Mouse (Mus musculus) lung, postnatal 14 days (tissue): ENCODE measurements at regions not wholly inside any gene's neighbourhood (a gene's known extent, or its start where the extent isn't known, plus 50 kb on each side); places are given as distances from the start of the nearest gene placed in this dataset.
A peak's percentile ranks its signal among the peaks of the same experiment; 100 is the strongest.

Source experiments
- DNase-seq: peaks from one replicate; pipeline ENCODE4 v3.0.0; 2021

GRCm38 (mm10) chr5:29870537-29870936 is 134.8 kb upstream of the Gm5129 start:
- no peak for DNase-seq

GRCm38 (mm10) chr5:29875451-29875850 is 137.5 kb upstream of the Il6 start:
- no peak for DNase-seq

- DNase-seq = no peak
Measured at GRCm38 (mm10) chr5:29887267-29887841, 125.6 kb upstream of the Il6 start.

DNA sequence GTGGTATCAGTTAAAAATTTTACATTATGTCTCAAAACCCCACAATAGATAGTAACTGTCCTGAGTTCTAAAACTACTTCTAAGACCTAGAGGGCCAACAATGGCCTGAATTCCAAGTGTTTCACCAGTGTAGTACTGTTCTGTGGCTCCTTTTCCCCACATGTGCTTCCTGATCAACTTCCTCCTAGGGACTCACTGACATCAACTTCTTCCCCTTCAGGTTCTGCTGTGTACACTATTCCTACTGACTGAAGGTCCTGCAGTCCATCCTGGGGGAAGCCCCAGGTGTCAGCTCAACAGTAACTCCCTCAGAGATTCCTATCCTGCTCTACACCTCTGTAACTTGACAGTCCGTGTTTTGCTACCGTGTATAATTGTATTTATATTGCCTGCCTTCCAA is 120.6 kb upstream of the Il6 start:
- no peak for DNase-seq

DNA sequence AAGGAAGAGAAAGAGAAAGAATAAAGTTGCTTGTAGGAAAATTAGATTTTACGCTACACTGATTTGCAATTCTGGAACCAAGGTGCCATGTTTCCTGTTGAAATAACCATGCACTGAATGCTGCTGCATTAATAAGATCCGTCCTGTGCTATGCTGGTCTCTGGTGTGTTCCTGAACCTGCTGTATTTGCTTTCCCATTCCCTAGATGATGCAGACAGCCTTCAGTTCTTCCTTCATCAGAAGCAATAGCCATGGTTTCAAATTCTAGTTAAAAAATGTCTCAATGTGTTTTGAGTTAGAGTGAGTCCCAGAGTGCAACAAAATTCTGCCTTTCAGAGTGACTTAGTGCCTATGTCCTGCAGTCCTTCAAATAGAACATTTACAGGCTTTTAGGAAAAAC is 120.1 kb upstream of the Il6 start:
- no peak for DNase-seq

DNA sequence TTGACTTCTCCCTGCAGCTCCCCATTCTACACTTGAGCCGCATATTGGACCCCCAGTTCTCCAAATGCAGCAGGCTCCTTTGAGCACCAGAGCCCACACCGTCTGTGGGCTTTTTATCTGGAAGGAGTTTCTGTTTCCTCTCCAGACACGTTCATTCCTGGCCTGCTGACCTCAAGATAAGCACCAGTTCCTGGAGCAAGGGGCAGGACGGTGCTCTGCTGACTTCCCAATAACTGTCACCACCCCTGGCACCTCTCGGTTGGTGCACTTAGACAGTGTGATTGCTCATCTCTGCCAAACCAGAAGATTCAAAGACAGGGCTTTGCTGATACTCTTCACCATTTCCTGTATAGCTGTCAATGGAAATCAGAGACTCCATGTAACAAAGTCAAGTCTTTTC is 119.1 kb upstream of the Il6 start:
- DNase-seq = no peak

DNA sequence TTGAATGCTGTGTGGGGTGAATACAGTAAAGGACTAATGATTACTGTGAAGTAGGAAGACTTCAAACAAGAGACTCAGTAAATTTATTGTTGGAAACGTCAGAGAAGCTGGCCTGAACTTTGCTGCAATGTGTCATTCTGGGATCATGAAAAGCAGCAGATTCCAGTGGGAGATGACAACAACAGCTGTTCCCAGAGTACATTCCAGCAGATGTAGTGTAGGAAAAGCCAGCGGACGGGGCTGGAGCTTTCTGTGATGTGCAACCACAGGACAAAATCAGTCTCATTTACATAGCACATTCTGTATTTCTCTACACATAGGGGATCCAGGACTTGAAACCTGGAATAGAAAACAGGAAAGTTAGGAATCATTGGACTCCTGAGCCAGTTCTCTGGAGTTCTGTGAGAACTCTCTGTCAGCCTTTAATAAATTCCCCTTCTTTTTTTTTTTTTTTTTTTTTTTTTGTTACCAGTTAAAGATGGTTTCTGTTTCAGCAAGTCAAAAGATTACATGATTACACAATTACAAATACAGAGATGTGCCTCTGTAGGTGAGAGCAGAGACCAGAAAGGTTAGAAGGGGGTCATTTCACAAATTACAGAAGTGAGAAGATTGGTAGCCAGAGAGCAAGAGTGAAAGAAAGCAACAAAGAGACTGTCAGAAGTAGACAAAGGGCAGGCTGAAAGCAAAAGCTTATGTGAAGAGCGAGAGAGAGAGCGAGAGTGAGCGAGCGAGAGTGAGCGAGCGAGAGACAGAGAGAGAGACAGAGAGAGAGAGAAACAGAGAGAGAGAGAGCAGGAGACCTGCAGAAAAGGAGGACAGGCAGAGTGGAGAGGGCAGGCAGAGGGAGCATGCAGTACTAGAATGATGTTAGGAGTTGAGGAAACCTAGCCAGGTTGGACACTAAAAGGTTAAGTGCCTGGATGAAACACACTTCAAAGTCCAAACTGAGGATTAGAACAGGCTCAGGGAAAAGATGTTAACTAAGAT is 118.0 kb upstream of the Il6 start:
- peak; percentile 18 for DNase-seq

DNA sequence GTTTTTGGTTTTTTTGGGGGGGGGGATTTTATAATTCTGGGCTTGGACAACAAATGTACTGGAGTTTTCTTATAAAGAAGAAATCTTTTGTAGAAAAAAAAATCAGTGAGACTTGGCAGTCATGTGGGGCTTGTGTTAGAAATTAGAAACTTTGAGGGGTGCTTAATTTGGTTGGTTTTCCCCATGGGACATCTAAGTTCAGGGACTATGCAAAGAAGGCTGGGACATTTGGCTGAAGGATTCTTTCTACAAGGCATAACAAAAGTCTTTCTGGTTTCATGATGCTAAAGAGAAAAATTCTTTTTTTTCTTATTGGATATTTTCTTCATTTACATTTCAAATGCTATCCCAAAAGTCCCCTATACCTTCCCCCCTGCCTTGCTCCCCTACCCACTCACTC is 115.3 kb upstream of the Il6 start:
- DNase-seq = no peak

DNA sequence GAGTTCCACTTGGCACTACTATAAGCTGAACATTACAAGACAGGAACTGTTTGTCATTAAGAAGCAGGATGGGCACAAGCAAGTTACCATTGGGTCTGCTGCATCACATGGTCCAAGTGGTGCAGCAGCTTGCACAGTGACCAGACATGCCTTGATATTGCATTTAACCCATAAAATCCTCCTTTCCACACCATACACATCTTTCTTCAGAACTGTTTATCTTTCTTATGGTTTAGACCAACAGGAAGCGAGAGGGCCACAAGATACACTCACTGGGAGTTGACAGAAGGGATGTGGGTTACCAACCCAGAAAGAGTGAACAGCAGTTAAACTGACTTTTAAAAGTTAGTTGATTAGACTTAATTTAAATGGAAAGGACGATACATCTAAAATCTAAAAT is 111.2 kb upstream of the Il6 start:
- DNase-seq = no peak

GRCm38 (mm10) chr5:29920295-29920694 is 92.6 kb upstream of the Il6 start:
- DNase-seq = no peak

- DNase-seq = no peak
Measured at GRCm38 (mm10) chr5:29925527-29925926, 87.4 kb upstream of the Il6 start.

- DNase-seq = no peak
Measured at GRCm38 (mm10) chr5:29927594-29927993, 85.3 kb upstream of the Il6 start.

- DNase-seq = no peak
Measured at GRCm38 (mm10) chr5:29929381-29929780, 83.5 kb upstream of the Il6 start.

GRCm38 (mm10) chr5:29947225-29947624 is 65.7 kb upstream of the Il6 start:
- no peak for DNase-seq

DNA sequence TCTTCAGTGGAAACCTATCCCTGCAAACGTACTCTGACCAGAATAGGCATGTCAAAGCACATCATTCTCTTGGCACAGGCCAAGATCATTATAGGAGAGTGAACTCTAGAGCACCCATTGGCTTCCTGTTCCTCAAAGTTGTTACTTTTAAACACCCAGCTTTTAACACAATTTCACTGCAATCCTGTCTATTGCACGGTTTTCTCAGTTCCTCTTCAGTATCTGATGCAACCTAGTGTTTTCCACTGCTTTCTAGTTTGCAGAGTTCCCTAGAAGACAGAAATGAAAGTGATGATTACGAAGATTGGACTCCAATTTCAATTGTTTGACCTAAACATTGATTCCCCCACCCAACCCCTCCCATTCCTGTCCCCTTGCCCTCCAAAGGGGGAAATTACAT is 64.8 kb upstream of the Il6 start:
- DNase-seq = no peak

DNA sequence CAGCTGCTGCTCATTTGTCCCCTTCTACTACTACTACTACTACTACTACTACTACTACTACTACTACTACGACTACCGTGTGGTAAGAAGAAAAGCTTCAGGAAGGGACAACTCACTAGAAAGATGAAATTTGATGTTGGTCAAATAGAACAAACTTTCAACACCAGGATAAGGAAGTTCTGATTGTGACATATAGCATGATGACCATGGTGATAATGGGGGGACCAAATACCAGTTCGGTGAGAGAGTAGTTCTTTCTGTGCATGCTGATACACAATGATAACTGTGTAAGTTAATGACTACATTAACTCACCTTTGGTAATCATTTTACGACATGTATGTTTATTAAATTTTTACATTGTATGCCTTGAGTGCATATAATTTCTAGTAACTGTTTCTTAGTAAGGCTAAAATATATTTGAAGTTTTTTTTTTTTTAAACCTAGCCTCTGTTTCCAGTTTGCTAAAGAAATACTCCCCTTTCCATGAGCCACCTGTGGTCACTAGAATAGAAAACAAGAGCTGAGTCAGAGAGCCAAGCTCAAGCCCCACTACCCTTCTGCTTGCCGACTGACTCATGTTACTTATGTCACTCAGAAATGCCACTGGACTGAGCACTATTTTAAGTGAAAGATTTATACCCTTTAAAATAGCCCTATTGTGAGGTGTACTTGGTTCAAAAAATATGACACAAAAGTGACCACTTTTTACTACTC is 62.3 kb upstream of the Il6 start:
- no peak for DNase-seq

DNA sequence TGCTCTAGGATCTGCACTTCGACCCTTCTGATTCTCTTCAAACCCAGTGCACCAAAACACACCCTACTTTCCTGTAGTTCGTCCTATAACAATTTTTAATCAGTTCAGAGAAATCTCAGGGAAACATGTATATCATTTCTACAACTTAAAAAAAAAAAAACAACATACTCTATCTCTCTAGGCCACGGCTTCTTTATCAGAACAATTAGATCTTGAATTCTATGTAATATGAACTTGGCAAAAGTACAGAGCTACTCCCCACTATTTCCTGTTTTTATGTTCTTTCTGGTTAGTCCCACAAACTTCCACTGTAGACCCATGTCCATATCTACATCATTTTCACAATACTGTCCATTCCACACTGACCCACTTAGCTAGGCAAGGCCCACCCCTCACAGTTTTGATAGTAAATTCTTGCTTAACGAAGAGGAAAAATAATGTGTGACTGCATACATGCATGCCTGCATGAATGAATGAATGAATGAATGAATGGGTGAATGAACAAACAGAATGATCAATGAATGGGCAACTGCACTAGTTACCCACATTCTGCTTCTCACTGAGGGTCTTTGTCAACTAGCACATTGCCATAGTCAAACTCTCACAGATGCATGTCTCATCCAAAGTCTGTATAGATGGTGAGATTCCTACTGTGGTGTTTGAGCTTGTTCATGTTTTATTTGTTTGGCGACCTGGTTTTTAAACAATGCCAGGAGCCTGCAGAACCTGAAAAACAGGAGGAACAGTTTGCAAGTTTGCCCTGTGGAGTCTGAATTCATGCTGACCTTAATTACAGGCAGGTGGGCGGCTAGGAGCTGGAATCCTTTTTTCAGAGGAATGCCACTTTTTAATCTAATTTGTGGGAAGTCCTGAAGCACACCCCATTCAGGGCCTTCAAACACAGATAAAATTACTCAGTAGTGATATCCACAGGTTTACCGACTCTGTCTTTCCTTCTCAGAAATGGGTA is 61.2 kb upstream of the Il6 start:
- DNase-seq = no peak
